Mouse (Mus musculus) neural tube, embryonic 12.5 days (tissue): ENCODE measurements around the gene Lce3b. TPM values are rescaled to one million over a fixed set of nuclear protein-coding genes. Genes with fewer than 3 reads are reported as not detected.

ENCODE experiments used
- ATAC-seq: fragments of 200-750 bp; cut with Nextera tagmentation; 2 replicates; pipeline ENCODE4 v1.8.0; 2017; ENCODE audit warnings: low read depth, mild to moderate bottlenecking, moderate TSS enrichment, moderate library complexity; ENCODE audit not compliant: low FRiP score
- H3K27ac ChIP-seq: fragments of 300-500 bp; sonication (generic); 2 replicates; pipeline ENCODE4 v1.5.1; 2016
- H3K27me3 ChIP-seq: fragments of 300-500 bp; sonication (generic); replicated peaks from 2 replicates; pipeline ENCODE4 v1.6.1; 2016; ENCODE audit warnings: mild to moderate bottlenecking
- H3K36me3 ChIP-seq: fragments of 300-500 bp; sonication (generic); 2 replicates; pipeline ENCODE4 v1.6.1; 2016; ENCODE audit warnings: mild to moderate bottlenecking
- H3K4me1 ChIP-seq: fragments of 300-500 bp; sonication (generic); 2 replicates; pipeline ENCODE4 v1.6.1; 2016
- H3K4me2 ChIP-seq: fragments of 300-500 bp; sonication (generic); replicated peaks from 2 replicates; pipeline ENCODE4 v1.6.1; 2016; ENCODE audit warnings: mild to moderate bottlenecking
- H3K4me3 ChIP-seq: fragments of 300-500 bp; sonication (generic); 2 replicates; pipeline ENCODE4 v1.5.1; 2016
- H3K9ac ChIP-seq: fragments of 300-500 bp; sonication (generic); 2 replicates; pipeline ENCODE4 v1.6.1; 2016; ENCODE audit warnings: mild to moderate bottlenecking
- H3K9me3 ChIP-seq: fragments of 300-500 bp; sonication (generic); 2 replicates; pipeline ENCODE4 v1.6.1; 2016; ENCODE audit warnings: mild to moderate bottlenecking
- WGBS: fragments of 180-500 bp; shearing (Covaris S2); methylation state at CpG from one replicate; pipeline ENCODE4 v1.1.7; 2016; 5-methylcytosine and 5-hydroxymethylcytosine counted together
- polyA plus RNA-seq: library from polyadenylated mRNA; unstranded; fragments of >200 nt; fragmentation: Nextera tagmentation; extraction: Ambion mirVana; gene quantifications from 2 replicates; pipeline ENCODE4 v1.2.1, GENCODE M21; 2016

The Lce3b gene
- not detected in 2 replicates for polyA plus RNA-seq

GRCm38 (mm10) chr3:92932679-92933078 is at the start of gene Lce3b:
Gene Lce3b (plus strand): TSS chr3:92932979.
- Histone ChIP-seq H3K36me3 (no peaks in the 10 kb centered on the region), H3K4me3 (no peak within 1 kb of the TSS), H3K4me2 (no peak within 1 kb of the TSS), H3K9me3 (no peaks in the 10 kb centered on the region), H3K4me1 (no peaks in the 10 kb centered on the region), H3K27ac (no peak within 1 kb of the TSS), H3K9ac (no peak within 1 kb of the TSS), H3K27me3 (no peaks in the 10 kb centered on the region)
- no peak for ATAC-seq
- WGBS = 71% methylated on average over 2 of the region's 2 CpGs

DNA sequence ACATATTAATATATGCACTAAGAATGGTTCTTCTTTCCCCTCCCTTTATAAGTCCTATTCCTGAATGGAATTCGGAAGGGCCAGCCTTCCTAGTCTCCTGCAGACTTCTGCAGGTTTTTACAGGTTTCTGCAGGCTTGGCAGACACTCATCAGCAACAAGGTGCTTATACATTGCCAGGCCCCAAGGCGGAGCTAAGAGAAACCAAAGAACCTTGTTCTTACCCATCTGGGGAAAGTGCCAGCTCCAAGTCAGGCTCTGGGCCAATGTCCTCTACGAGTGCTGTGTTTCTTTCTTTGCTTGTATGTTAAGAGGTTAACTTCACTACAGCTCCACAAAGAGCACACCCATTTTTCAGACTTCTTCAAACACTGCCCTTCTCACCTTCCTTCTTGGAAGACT is 38.7 kb upstream of the Lce3b start:
- Histone ChIP-seq H3K4me2 (no peak overlapping the region), H3K9me3 (no peaks in the 10 kb centered on the region), H3K27ac (no peak overlapping the region), H3K27me3 (no peaks in the 10 kb centered on the region), H3K36me3 (no peaks in the 10 kb centered on the region), H3K4me1 (no peaks in the 10 kb centered on the region), H3K9ac (no peak overlapping the region), H3K4me3 (no peak overlapping the region)
- no peak for ATAC-seq
- 76% methylated on average over 3 of the region's 3 CpGs for WGBS

GRCm38 (mm10) chr3:92894489-92894888 is 38.3 kb upstream of the Lce3b start:
- no peak overlapping the region for H3K9ac ChIP-seq
- no peak overlapping the region for H3K4me2 ChIP-seq
- H3K27me3 ChIP-seq = no peaks in the 10 kb centered on the region
- H3K27ac ChIP-seq = no peak overlapping the region
- no peak for ATAC-seq
- 52% methylated on average over 1 of the region's 1 CpGs for WGBS
- no peaks in the 10 kb centered on the region for H3K36me3 ChIP-seq
- no peaks in the 10 kb centered on the region for H3K4me1 ChIP-seq
- H3K9me3 ChIP-seq = no peaks in the 10 kb centered on the region
- H3K4me3 ChIP-seq = no peak overlapping the region

GRCm38 (mm10) chr3:92902992-92903391 is 29.8 kb upstream of the Lce3b start:
- H3K27ac ChIP-seq = no peak overlapping the region
- WGBS = 30% methylated on average over 3 of the region's 3 CpGs
- no peaks in the 10 kb centered on the region for H3K27me3 ChIP-seq
- no peaks in the 10 kb centered on the region for H3K4me1 ChIP-seq
- H3K9me3 ChIP-seq = no peaks in the 10 kb centered on the region
- ATAC-seq = no peak
- no peak overlapping the region for H3K9ac ChIP-seq
- no peak overlapping the region for H3K4me2 ChIP-seq
- H3K4me3 ChIP-seq = no peak overlapping the region
- H3K36me3 ChIP-seq = no peaks in the 10 kb centered on the region

GRCm38 (mm10) chr3:92903640-92904039 is 29.1 kb upstream of the Lce3b start:
- ATAC-seq = 0 out of 2 replicates have a peak, but pooled peaks have one; percentile 56
- Histone ChIP-seq H3K27me3 (no peaks in the 10 kb centered on the region), H3K9me3 (no peaks in the 10 kb centered on the region), H3K27ac (no peak overlapping the region), H3K36me3 (no peaks in the 10 kb centered on the region), H3K9ac (no peak overlapping the region), H3K4me3 (no peak overlapping the region), H3K4me2 (no peak overlapping the region), H3K4me1 (no peaks in the 10 kb centered on the region)
- WGBS = 33% methylated on average over 4 of the region's 4 CpGs

DNA sequence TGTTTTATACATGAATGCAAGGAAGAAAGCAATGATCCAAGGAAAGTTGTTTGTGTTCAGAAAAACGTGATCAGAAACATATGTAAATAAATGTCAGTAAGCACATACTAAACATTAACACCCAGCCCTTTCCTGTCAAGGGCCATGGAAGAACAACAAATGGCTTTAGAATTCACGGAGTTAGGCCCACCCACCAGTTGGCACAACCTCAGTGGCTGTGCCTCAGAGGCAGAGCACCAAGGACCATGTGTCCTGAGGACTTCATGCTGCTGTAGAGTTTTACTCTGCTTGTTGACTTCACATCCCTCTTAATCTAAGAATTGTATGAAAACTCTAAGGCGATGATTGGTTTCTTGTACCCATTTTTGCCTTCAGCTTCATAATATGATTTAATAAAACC is 27.6 kb upstream of the Lce3b start:
- Histone ChIP-seq H3K36me3 (no peaks in the 10 kb centered on the region), H3K4me2 (no peak overlapping the region), H3K4me1 (no peaks in the 10 kb centered on the region), H3K27ac (no peak overlapping the region), H3K9ac (no peak overlapping the region), H3K4me3 (no peak overlapping the region), H3K27me3 (no peaks in the 10 kb centered on the region), H3K9me3 (no peaks in the 10 kb centered on the region)
- ATAC-seq = no peak
- 63% methylated on average over 3 of the region's 3 CpGs for WGBS

DNA sequence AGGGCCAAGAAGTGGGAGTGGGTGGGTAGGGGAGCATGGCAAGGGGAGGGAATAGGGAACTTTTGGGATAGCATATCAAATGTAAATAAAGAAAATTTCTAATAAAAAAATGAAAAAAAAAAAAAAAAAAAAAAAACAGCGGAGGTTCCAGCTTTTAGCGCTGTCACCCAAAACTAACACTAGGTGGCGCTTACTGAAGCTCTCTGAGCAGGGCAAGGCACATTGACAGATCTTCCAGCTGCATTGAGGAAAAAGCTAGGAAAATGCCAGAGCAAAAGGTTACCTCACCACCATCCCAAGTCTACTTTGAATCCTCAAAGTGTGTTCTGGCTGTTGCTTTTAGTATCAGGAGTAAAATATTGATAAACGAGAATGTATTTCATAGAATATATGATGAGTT is 25.2 kb upstream of the Lce3b start:
- Histone ChIP-seq H3K4me2 (no peak overlapping the region), H3K36me3 (no peaks in the 10 kb centered on the region), H3K4me1 (no peaks in the 10 kb centered on the region), H3K9me3 (no peaks in the 10 kb centered on the region), H3K9ac (no peak overlapping the region), H3K27me3 (no peaks in the 10 kb centered on the region), H3K27ac (no peak overlapping the region), H3K4me3 (no peak overlapping the region)
- ATAC-seq = peak; percentile 68; the same call in 1 of the 2 replicates
- WGBS = 30% methylated on average over 4 of the region's 4 CpGs

DNA sequence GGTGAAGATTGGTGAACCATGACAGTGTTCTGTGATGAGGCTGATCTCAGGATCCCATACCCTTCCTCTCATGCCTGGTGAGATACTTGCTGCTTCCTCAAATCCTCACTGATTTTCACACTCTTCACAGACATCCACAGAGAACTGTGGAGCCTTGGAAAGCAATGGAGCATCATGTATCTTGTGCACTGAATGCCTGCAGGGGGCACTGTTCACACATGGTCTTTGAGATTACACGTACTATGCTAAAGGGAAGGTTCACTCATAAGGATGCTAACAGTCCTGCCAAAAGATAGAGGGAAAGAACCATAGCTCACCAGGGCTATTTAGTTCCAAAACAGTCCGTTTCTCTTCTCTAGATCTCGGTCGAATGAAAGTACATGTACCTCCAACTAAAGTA is 12.4 kb upstream of the Lce3b start:
- 63% methylated on average over 4 of the region's 4 CpGs for WGBS
- Histone ChIP-seq H3K4me2 (no peak overlapping the region), H3K9ac (no peak overlapping the region), H3K9me3 (no peaks in the 10 kb centered on the region), H3K36me3 (no peaks in the 10 kb centered on the region), H3K4me1 (no peaks in the 10 kb centered on the region), H3K27ac (no peak overlapping the region), H3K4me3 (no peak overlapping the region), H3K27me3 (no peaks in the 10 kb centered on the region)
- no peak for ATAC-seq

DNA sequence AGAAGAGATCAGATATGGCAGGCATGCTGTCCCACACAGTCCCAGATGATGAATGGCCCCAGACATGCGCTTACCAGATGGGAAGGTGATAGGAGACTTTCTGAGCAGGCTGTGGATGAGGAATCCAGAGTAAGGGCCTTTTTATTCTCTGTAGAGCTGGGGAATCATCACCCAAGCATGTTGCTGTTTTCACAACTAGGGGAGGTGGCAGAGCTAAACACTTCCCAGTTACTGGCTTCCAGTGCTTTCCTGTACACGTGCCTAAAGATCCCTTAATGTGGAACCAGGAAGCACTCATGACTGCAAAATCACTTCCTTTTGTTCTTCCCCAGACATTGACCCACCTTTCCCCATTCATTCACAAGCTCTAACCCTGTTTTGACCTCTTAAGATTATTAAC is 6.6 kb upstream of the Lce3b start, which contains the start of gene Lce3a:
Gene Lce3a (minus strand): TSS at position 101 of the 400 bp plus-strand sequence.
- Histone ChIP-seq H3K9ac (no peak within 1 kb of the TSS), H3K27ac (no peak within 1 kb of the TSS), H3K4me2 (no peak within 1 kb of the TSS), H3K27me3 (no peaks in the 10 kb centered on the region), H3K4me1 (no peaks in the 10 kb centered on the region), H3K36me3 (no peaks in the 10 kb centered on the region), H3K4me3 (no peak within 1 kb of the TSS), H3K9me3 (no peaks in the 10 kb centered on the region)
- ATAC-seq = no peak
- 82% methylated on average over 2 of the region's 2 CpGs for WGBS

- Histone ChIP-seq H3K27ac (no peak within 1 kb of the TSS), H3K36me3 (no peaks in the 10 kb centered on the region), H3K4me3 (no peak within 1 kb of the TSS), H3K4me2 (no peak within 1 kb of the TSS), H3K9ac (no peak within 1 kb of the TSS), H3K9me3 (no peaks in the 10 kb centered on the region), H3K4me1 (no peaks in the 10 kb centered on the region), H3K27me3 (no peaks in the 10 kb centered on the region)
- ATAC-seq = no peak
- WGBS = 86% methylated on average over 1 of the region's 1 CpGs
These were observed 11.4 kb downstream of the Lce3b start, which contains the start of gene Lce3c for GRCm38 (mm10) chr3:92944186-92944585. Gene Lce3c (plus strand): TSS chr3:92944486.

DNA sequence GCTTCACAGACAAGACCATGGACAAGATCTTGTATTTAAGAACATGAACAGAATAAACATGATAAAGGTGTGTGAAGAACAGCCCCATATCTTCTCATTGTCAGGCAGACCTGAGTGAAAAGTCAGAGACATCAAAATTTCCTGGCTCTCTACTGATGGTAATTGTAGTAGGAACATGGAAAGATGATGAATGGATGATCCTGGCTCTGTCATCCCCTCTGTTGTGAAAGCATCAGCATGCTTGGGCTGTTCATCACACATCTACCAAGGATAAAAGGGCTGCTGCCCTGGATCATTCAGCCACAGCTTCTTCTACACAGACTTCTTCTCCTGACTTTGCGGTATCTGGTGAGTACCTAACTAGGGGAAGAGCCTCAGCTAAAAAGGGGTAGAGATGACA is 24.3 kb downstream of the Lce3b start, which contains the start of gene Lce3d:
Gene Lce3d (plus strand): TSS at position 301 of the 400 bp plus-strand sequence.
- H3K36me3 ChIP-seq = no peaks in the 10 kb centered on the region
- no peaks in the 10 kb centered on the region for H3K9me3 ChIP-seq
- no peak within 1 kb of the TSS for H3K4me3 ChIP-seq
- WGBS = 92% methylated on average over 1 of the region's 1 CpGs
- H3K27me3 ChIP-seq = no peaks in the 10 kb centered on the region
- no peak within 1 kb of the TSS for H3K9ac ChIP-seq
- no peak within 1 kb of the TSS for H3K27ac ChIP-seq
- no peak within 1 kb of the TSS for H3K4me2 ChIP-seq
- H3K4me1 ChIP-seq = no peaks in the 10 kb centered on the region
- no peak for ATAC-seq

GRCm38 (mm10) chr3:92966761-92967160 is 34.0 kb downstream of the Lce3b start, which contains the start of gene Lce3e:
Gene Lce3e (plus strand): TSS chr3:92967061.
- Histone ChIP-seq H3K9me3 (no peaks in the 10 kb centered on the region), H3K27me3 (no peaks in the 10 kb centered on the region), H3K4me1 (no peaks in the 10 kb centered on the region), H3K27ac (no peak within 1 kb of the TSS), H3K36me3 (no peaks in the 10 kb centered on the region), H3K4me3 (no peak within 1 kb of the TSS), H3K9ac (no peak within 1 kb of the TSS), H3K4me2 (no peak within 1 kb of the TSS)
- ATAC-seq = no peak
- WGBS = 95% methylated on average over 2 of the region's 2 CpGs

GRCm38 (mm10) chr3:92978484-92978883 is 45.7 kb downstream of the Lce3b start:
- ATAC-seq = no peak
- WGBS = 84% methylated on average over 2 of the region's 2 CpGs
- Histone ChIP-seq H3K9me3 (no peaks in the 10 kb centered on the region), H3K36me3 (no peaks in the 10 kb centered on the region), H3K4me3 (no peak overlapping the region), H3K27me3 (no peaks in the 10 kb centered on the region), H3K4me1 (no peaks in the 10 kb centered on the region), H3K4me2 (no peak overlapping the region), H3K27ac (no peak overlapping the region), H3K9ac (no peak overlapping the region)
